Mouse (Mus musculus): ENCODE data around the gene 2210016L21Rik. TPM values are rescaled to one million over a fixed set of nuclear protein-coding genes. Genes with fewer than 3 reads are reported as not detected.

Gene 2210016L21Rik
- 12.4 TPM for polyA plus RNA-seq (2014; fragmentation: Illumina TruSeq; extraction: RNeasy Lipid Tissue Mini Kit (QIAGEN cat#74804); ENCODE audit: low read depth, low replicate concordance)

GRCm38 (mm10) chr5:114942074-114942765 is at the start of gene 2210016L21Rik:
2210016L21Rik (plus strand) TSS chr5:114942158.

GRCm38 (mm10) chr5:114896688-114897373 is 45.1 kb upstream of the 2210016L21Rik start, which contains the start of gene Oasl2:
Oasl2 (plus strand) TSS chr5:114896936.

DNA sequence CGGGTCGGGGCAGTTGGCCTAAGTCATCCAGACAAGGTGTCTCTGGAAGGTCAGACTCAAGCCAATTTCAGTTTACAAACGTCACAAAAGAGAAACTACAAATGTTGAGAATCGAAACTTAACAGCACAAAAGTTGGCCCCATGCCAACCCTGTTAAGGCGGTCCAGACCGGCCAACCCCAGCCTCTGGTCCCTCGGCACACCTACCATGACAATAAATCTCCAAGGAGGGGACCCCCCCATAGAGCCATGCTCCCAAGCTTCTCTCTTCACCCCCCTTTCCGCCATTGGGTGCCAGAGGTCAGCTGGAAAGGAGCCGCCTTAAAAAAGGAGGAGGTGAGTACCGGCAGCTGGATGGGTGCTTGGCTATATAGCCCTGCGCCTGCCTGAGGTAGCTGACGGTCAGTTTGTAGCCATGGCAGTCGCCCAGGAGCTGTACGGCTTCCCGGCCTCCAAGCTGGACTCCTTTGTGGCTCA is 18.9 kb upstream of the 2210016L21Rik start, which contains the start of gene Oasl1:
Gene Oasl1 (plus strand): TSS at position 243 of the 476 bp plus-strand sequence.

GRCm38 (mm10) chr5:114970824-114971227 is 28.9 kb downstream of the 2210016L21Rik start, which contains the start of gene Hnf1a:
Hnf1a (minus strand) TSS chr5:114971094.

Other genes starting within 250 kb of the 2210016L21Rik start
- gene Tchp, start 234.4 kb upstream of the 2210016L21Rik start, polyA plus RNA-seq (2014; fragmentation: Illumina TruSeq; extraction: RNeasy Lipid Tissue Mini Kit (QIAGEN cat#74804); ENCODE audit: low read depth, low replicate concordance), result 7.2 TPM
- 26.1 TPM for gene Ankrd13a, start 167.5 kb upstream of the 2210016L21Rik start, polyA plus RNA-seq (2014; fragmentation: Illumina TruSeq; extraction: RNeasy Lipid Tissue Mini Kit (QIAGEN cat#74804); ENCODE audit: low read depth, low replicate concordance)
- 25.9 TPM for gene Git2, start 166.6 kb upstream of the 2210016L21Rik start, polyA plus RNA-seq (2014; fragmentation: Illumina TruSeq; extraction: RNeasy Lipid Tissue Mini Kit (QIAGEN cat#74804); ENCODE audit: low read depth, low replicate concordance)
- 4.4 TPM for gene 1500011B03Rik, start 118.7 kb upstream of the 2210016L21Rik start, polyA plus RNA-seq (2014; fragmentation: Illumina TruSeq; extraction: RNeasy Lipid Tissue Mini Kit (QIAGEN cat#74804); ENCODE audit: low read depth, low replicate concordance)
- not detected for gene 4930519G04Rik, start 88.5 kb upstream of the 2210016L21Rik start, polyA plus RNA-seq (2014; fragmentation: Illumina TruSeq; extraction: RNeasy Lipid Tissue Mini Kit (QIAGEN cat#74804); ENCODE audit: low read depth, low replicate concordance)
- not detected for gene Gm9936, start 83.5 kb upstream of the 2210016L21Rik start, polyA plus RNA-seq (2014; fragmentation: Illumina TruSeq; extraction: RNeasy Lipid Tissue Mini Kit (QIAGEN cat#74804); ENCODE audit: low read depth, low replicate concordance)
- gene Oasl2, start 45.2 kb upstream of the 2210016L21Rik start, polyA plus RNA-seq (2014; fragmentation: Illumina TruSeq; extraction: RNeasy Lipid Tissue Mini Kit (QIAGEN cat#74804); ENCODE audit: low read depth, low replicate concordance), result 20.4 TPM
- 4.3 TPM for gene Oasl1, start 18.9 kb upstream of the 2210016L21Rik start, polyA plus RNA-seq (2014; fragmentation: Illumina TruSeq; extraction: RNeasy Lipid Tissue Mini Kit (QIAGEN cat#74804); ENCODE audit: low read depth, low replicate concordance)
- gene Hnf1a, start 28.9 kb downstream of the 2210016L21Rik start, polyA plus RNA-seq (2014; fragmentation: Illumina TruSeq; extraction: RNeasy Lipid Tissue Mini Kit (QIAGEN cat#74804); ENCODE audit: low read depth, low replicate concordance), result not detected
- 22.3 TPM for gene Sppl3, start 69.0 kb downstream of the 2210016L21Rik start, polyA plus RNA-seq (2014; fragmentation: Illumina TruSeq; extraction: RNeasy Lipid Tissue Mini Kit (QIAGEN cat#74804); ENCODE audit: low read depth, low replicate concordance)
- not detected for gene Gm10401, start 156.1 kb downstream of the 2210016L21Rik start, polyA plus RNA-seq (2014; fragmentation: Illumina TruSeq; extraction: RNeasy Lipid Tissue Mini Kit (QIAGEN cat#74804); ENCODE audit: low read depth, low replicate concordance)
- 243 TPM for gene Acads, start 177.2 kb downstream of the 2210016L21Rik start, polyA plus RNA-seq (2014; fragmentation: Illumina TruSeq; extraction: RNeasy Lipid Tissue Mini Kit (QIAGEN cat#74804); ENCODE audit: low read depth, low replicate concordance)
- gene Unc119b, start 192.8 kb downstream of the 2210016L21Rik start, polyA plus RNA-seq (2014; fragmentation: Illumina TruSeq; extraction: RNeasy Lipid Tissue Mini Kit (QIAGEN cat#74804); ENCODE audit: low read depth, low replicate concordance), result 18.8 TPM
- gene Mlec, start 216.0 kb downstream of the 2210016L21Rik start, polyA plus RNA-seq (2014; fragmentation: Illumina TruSeq; extraction: RNeasy Lipid Tissue Mini Kit (QIAGEN cat#74804); ENCODE audit: low read depth, low replicate concordance), result 59.9 TPM

Data from heart, adult 10 weeks (tissue).